Mouse (Mus musculus) heart, postnatal 0 days (tissue): Measurements from ENCODE around the gene 1810010D01Rik.

Experiments used
- CTCF ChIP-seq: IDR thresholded peaks from 2 replicates; pipeline ENCODE4 v1.5.1; 2016; ENCODE audit warnings: antibody characterized with exemption, control low read depth, low read depth
- EP300 ChIP-seq: IDR thresholded peaks from 2 replicates; pipeline ENCODE4 v1.6.1; 2016; ENCODE audit warnings: antibody characterized with exemption, low read depth

DNA sequence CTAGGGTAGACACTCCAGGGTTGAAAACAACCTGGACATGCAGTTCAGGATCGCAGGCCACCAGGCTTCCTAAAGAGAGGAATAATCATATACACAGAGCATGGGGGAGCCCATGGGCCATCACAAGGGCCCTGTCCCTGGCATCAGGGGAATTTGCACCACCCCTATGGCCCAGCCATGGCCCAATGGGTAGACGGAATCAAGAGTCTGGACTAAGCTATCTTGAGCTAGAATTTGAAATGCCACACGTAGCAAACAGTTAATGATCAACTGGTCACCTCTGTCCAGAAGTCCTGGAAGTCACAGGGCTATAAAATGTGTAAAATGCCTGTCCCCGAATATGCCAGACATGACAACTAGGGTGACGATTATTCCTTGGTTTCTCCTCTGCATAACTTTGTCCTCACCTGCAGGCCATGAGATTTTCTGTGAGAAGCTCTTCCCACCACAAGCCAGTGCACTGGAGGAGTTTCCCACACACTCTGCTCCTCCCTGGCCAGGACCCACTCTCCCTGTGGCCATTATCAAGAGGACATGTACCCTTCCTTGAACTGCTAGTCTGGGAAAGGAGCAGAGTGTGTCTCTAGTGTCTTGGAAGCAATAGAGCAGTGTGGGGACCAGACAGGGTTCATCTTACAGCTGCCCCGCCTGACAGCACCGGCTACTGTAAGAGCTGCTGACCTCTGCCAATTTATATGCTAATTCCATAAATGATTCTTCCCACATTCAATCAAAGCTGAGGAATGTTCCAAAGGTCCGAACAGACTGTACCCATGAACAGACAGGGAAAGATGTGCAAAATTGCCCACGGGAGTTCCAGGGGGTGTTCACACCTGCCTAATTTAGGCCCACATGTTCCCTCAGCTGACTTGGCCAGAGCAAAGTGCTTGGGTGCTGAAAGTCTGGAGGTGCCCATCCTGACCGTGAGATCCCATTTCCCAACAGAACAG is 27.2 kb upstream of the 1810010D01Rik start:
- TF ChIP-seq EP300: no peak
- TF ChIP-seq CTCF: no peak
